Mouse (Mus musculus): ENCODE measurements around the gene P3h4. TPM values are rescaled to one million over a fixed set of nuclear protein-coding genes. Genes with fewer than 3 reads are reported as not detected.

P3h4 gene
- total RNA-seq (2017) = not detected in 2 replicates

GRCm38 (mm10) chr11:100414021-100414913, at the start of gene P3h4:
TSS of gene P3h4 (minus strand) at chr11:100414836.
- ATAC-seq (ENCODE audit: extremely low read depth, insufficient number of reproducible peaks, low FRiP score, poor library complexity, severe bottlenecking) = no peak

- no peak for ATAC-seq (ENCODE audit: extremely low read depth, insufficient number of reproducible peaks, low FRiP score, poor library complexity, severe bottlenecking)
Observed at GRCm38 (mm10) chr11:100462699-100463098, 48.1 kb upstream of the P3h4 start.

- no peak for ATAC-seq (ENCODE audit: extremely low read depth, insufficient number of reproducible peaks, low FRiP score, poor library complexity, severe bottlenecking)
Observed at GRCm38 (mm10) chr11:100457711-100458110, 43.1 kb upstream of the P3h4 start.

- ATAC-seq (ENCODE audit: extremely low read depth, insufficient number of reproducible peaks, low FRiP score, poor library complexity, severe bottlenecking) = no peak
Observed at GRCm38 (mm10) chr11:100457247-100457646, 42.6 kb upstream of the P3h4 start.

- no peak for ATAC-seq (ENCODE audit: extremely low read depth, insufficient number of reproducible peaks, low FRiP score, poor library complexity, severe bottlenecking)
Observed at GRCm38 (mm10) chr11:100442625-100443024, 28.0 kb upstream of the P3h4 start.

- no peak for ATAC-seq (ENCODE audit: extremely low read depth, insufficient number of reproducible peaks, low FRiP score, poor library complexity, severe bottlenecking)
Observed at GRCm38 (mm10) chr11:100441797-100442196, 27.2 kb upstream of the P3h4 start, which contains the start of the genes Nt5c3b and Klhl10. TSS of gene Nt5c3b (minus strand) at chr11:100441808. TSS of gene Klhl10 (plus strand) at chr11:100441917.

GRCm38 (mm10) chr11:100440691-100441522, 26.3 kb upstream of the P3h4 start:
- peak; percentile 60 for ATAC-seq (ENCODE audit: extremely low read depth, insufficient number of reproducible peaks, low FRiP score, poor library complexity, severe bottlenecking)

GRCm38 (mm10) chr11:100437901-100438300, 23.3 kb upstream of the P3h4 start:
- no peak for ATAC-seq (ENCODE audit: extremely low read depth, insufficient number of reproducible peaks, low FRiP score, poor library complexity, severe bottlenecking)

GRCm38 (mm10) chr11:100435678-100436246, 21.1 kb upstream of the P3h4 start:
- ATAC-seq (ENCODE audit: extremely low read depth, insufficient number of reproducible peaks, low FRiP score, poor library complexity, severe bottlenecking) = no peak

GRCm38 (mm10) chr11:100432002-100432401, 17.4 kb upstream of the P3h4 start:
- ATAC-seq (ENCODE audit: extremely low read depth, insufficient number of reproducible peaks, low FRiP score, poor library complexity, severe bottlenecking) = no peak

- no peak for ATAC-seq (ENCODE audit: extremely low read depth, insufficient number of reproducible peaks, low FRiP score, poor library complexity, severe bottlenecking)
Observed at GRCm38 (mm10) chr11:100430052-100430451, 15.4 kb upstream of the P3h4 start.

GRCm38 (mm10) chr11:100428612-100429199, 14.1 kb upstream of the P3h4 start:
- no peak for ATAC-seq (ENCODE audit: extremely low read depth, insufficient number of reproducible peaks, low FRiP score, poor library complexity, severe bottlenecking)

- ATAC-seq (ENCODE audit: extremely low read depth, insufficient number of reproducible peaks, low FRiP score, poor library complexity, severe bottlenecking) = no peak
Observed at GRCm38 (mm10) chr11:100426820-100427219, 12.2 kb upstream of the P3h4 start.

GRCm38 (mm10) chr11:100425851-100426250, 11.2 kb upstream of the P3h4 start:
- no peak for ATAC-seq (ENCODE audit: extremely low read depth, insufficient number of reproducible peaks, low FRiP score, poor library complexity, severe bottlenecking)

GRCm38 (mm10) chr11:100423836-100424235, 9.2 kb upstream of the P3h4 start:
- ATAC-seq (ENCODE audit: extremely low read depth, insufficient number of reproducible peaks, low FRiP score, poor library complexity, severe bottlenecking) = no peak

GRCm38 (mm10) chr11:100421537-100421936, 6.9 kb upstream of the P3h4 start:
- no peak for ATAC-seq (ENCODE audit: extremely low read depth, insufficient number of reproducible peaks, low FRiP score, poor library complexity, severe bottlenecking)

- no peak for ATAC-seq (ENCODE audit: extremely low read depth, insufficient number of reproducible peaks, low FRiP score, poor library complexity, severe bottlenecking)
Observed at GRCm38 (mm10) chr11:100414914-100415822, 532 bp upstream of the P3h4 start, which contains the start of gene Fkbp10. TSS of gene Fkbp10 (plus strand) at chr11:100415697.

- ATAC-seq (ENCODE audit: extremely low read depth, insufficient number of reproducible peaks, low FRiP score, poor library complexity, severe bottlenecking) = no peak
Observed at GRCm38 (mm10) chr11:100413541-100413940, 1.1 kb downstream of the P3h4 start.

Data from neutrophil, adult 5-6 weeks (primary cell).